Comparison of ENCODE assay signal across 15 mouse cellular contexts in the genomic region with DNA sequence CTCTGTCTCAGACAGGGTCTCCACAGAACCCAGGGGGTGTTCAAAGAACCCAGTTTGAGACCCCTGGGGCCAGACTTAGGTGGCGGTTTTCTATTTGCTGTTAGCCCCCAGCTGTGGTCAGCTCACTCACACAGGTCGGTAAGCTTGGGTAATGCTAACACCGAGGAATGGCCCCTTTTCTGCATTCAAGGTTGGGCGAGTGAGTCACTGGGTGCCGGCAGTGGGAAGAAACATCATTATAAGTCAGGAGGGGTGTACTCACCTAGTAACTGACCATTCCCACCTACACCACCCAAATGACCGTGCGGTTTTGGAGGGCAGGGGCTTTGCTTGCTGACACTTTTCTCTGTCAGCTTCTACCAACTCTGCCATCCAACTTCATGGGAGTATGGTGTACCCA.
DNase-seq lines count a peak whose midpoint lies in the region.
"Had no signal": no experiment of that assay in that cellular context is flagged by ENCODE, and none has a peak within 500 bp of the region (broad histone marks: within the 10 kb centered on the region; RNA-seq: fewer than 3 reads in every experiment).

No protein-coding gene starts in this region.

- peak; percentile 38 to 73 for DNase-seq in adrenal gland, adult (ENCODE audit: inconsistent age in 2 of 2, low spot score in 1 of 2)
- no peak for DNase-seq in adrenal gland, postnatal 4 days (ENCODE audit: low spot score in 2 of 2)
- peak; percentile 44 to 51 for DNase-seq in adrenal gland, postnatal 36 days
- no peak for DNase-seq in adrenal gland, postnatal 25 days
- DNase-seq in lung, postnatal 14 days = no peak
- DNase-seq: adrenal gland, postnatal 10 days; B cell, adult 2 months; cerebellum, adult 11 months; cerebellum, adult 18-20 months; cerebellum, adult 8-10 months; cerebellum, adult 9-11 months; cerebellum, postnatal 14 days; cerebellum, postnatal 36 days; embryo, embryonic 11 days; forebrain, postnatal 0 days had no signal

Comparison
In these comparisons a context has a peak if more than half of its experiments do, and no peak if none do; other contexts are left out.
1. DNase-seq: peak in adrenal gland, adult (2 of 2) and adrenal gland, postnatal 36 days (2 of 2); none in adrenal gland, postnatal 4 days (0 of 2), adrenal gland, postnatal 25 days (single experiment) and lung, postnatal 14 days (single experiment).